Mouse (Mus musculus) left cerebral cortex, adult 8-10 months (tissue): ENCODE results near the gene Whrn. TPM values are rescaled to one million over a fixed set of nuclear protein-coding genes. Genes with fewer than 3 reads are reported as not detected.

ENCODE experiments used
- DNase-seq, 2 experiments: peaks; one replicate each; pipeline ENCODE4 v3.0.0; 2022; ENCODE audit warnings: low spot score in 2 of 2
- total RNA-seq, 4 experiments: library from RNA; stranded (reverse); gene quantifications; 2 replicates each; pipeline ENCODE4 v1.2.4; 2022

Gene Whrn
- total RNA-seq, 4 experiments from 2014 or later, result 35.8 to 45.1 (median 41.0) TPM

GRCm38 (mm10) chr4:63494401-63494966 is 1.3 kb downstream of the Whrn start:
- DNase-seq, result no peak

- DNase-seq, result peak in 1 of 2 experiments; percentile 32
Observed at GRCm38 (mm10) chr4:63493351-63494121, 2.3 kb downstream of the Whrn start.

GRCm38 (mm10) chr4:63491521-63491920 is 4.3 kb downstream of the Whrn start:
- no peak for DNase-seq

GRCm38 (mm10) chr4:63490146-63490545 is 5.6 kb downstream of the Whrn start:
- no peak for DNase-seq

- no peak for DNase-seq
Observed at GRCm38 (mm10) chr4:63489676-63490075, 6.1 kb downstream of the Whrn start.

- DNase-seq, result no peak
Observed at GRCm38 (mm10) chr4:63487916-63488315, 7.9 kb downstream of the Whrn start.

- DNase-seq, result no peak
Observed at GRCm38 (mm10) chr4:63487256-63487655, 8.5 kb downstream of the Whrn start.

- DNase-seq, result no peak
Observed at GRCm38 (mm10) chr4:63486523-63486922, 9.3 kb downstream of the Whrn start.

GRCm38 (mm10) chr4:63483741-63484140 is 12.1 kb downstream of the Whrn start:
- DNase-seq, result no peak

- DNase-seq, result no peak
Observed at GRCm38 (mm10) chr4:63480845-63481167, 15.0 kb downstream of the Whrn start.

- DNase-seq, result no peak
Observed at GRCm38 (mm10) chr4:63480098-63480844, 15.5 kb downstream of the Whrn start.

GRCm38 (mm10) chr4:63478036-63478435 is 17.8 kb downstream of the Whrn start:
- DNase-seq, result no peak

GRCm38 (mm10) chr4:63476891-63477290 is 18.9 kb downstream of the Whrn start:
- no peak for DNase-seq

- DNase-seq, result no peak
Observed at GRCm38 (mm10) chr4:63475208-63475607, 20.6 kb downstream of the Whrn start.

- no peak for DNase-seq
Observed at GRCm38 (mm10) chr4:63474439-63474838, 21.4 kb downstream of the Whrn start.

- no peak for DNase-seq
Observed at GRCm38 (mm10) chr4:63467338-63467737, 28.5 kb downstream of the Whrn start.

- DNase-seq, result no peak
Observed at GRCm38 (mm10) chr4:63466192-63466591, 29.6 kb downstream of the Whrn start.

GRCm38 (mm10) chr4:63460876-63461525 is 34.8 kb downstream of the Whrn start:
- no peak for DNase-seq

GRCm38 (mm10) chr4:63459141-63459789 is 36.5 kb downstream of the Whrn start:
- DNase-seq, result no peak

- DNase-seq, result no peak
Observed at GRCm38 (mm10) chr4:63456547-63456946, 39.2 kb downstream of the Whrn start.

GRCm38 (mm10) chr4:63453939-63454513 is 41.8 kb downstream of the Whrn start:
- no peak for DNase-seq
